In the genomic region with DNA sequence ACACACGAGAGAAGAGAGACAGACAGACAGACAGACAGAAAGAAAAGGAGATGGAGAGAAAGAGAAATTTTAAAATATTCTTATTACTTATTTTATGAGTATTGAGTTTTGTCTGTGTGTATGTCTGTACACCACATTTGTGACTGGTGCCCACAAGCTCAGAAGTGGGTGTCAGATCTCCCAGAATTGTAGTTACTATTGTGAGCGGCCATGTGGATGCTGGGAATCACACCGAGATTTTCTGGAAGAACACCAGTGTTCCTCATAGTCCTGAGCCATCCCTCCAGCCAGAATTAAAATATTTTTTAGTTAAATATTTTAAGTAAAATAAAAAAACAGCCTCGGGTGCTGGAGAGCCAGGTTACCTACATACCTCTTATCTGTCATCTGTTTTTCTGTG, we compare ENCODE assay signal across 16 mouse cellular contexts.
"Had no signal": no experiment of that assay in that cellular context is flagged by ENCODE, and none has a peak within 500 bp of the region (broad histone marks: within the 10 kb centered on the region; RNA-seq: fewer than 3 reads in every experiment).

No protein-coding gene starts in this region.

- H3K4me3 ChIP-seq: liver, embryonic 15.5 days; lung, embryonic 15.5 days; midbrain, embryonic 10.5 days; midbrain, embryonic 12.5 days; neural tube, embryonic 12.5 days; stomach, embryonic 15.5 days had no signal

- H3K9ac ChIP-seq: liver, embryonic 15.5 days; liver, postnatal 0 days; lung, embryonic 15.5 days; midbrain, embryonic 12.5 days; neural tube, embryonic 12.5 days; stomach, embryonic 15.5 days had no signal

- DNase-seq: liver, postnatal 0 days; lung, adult 2 months; lung, postnatal 14 days; lung, postnatal 36 days; midbrain, embryonic 14.5 days; thymus, adult 2 months; thymus, postnatal 25 days; thymus, postnatal 4 days had no signal

- H3K36me3 ChIP-seq: liver, embryonic 15.5 days; lung, embryonic 15.5 days; midbrain, embryonic 10.5 days; midbrain, embryonic 12.5 days; neural tube, embryonic 12.5 days; stomach, embryonic 15.5 days had no signal

- H3K27ac ChIP-seq: liver, embryonic 15.5 days; lung, embryonic 15.5 days; macrophage; midbrain, embryonic 10.5 days; midbrain, embryonic 12.5 days; neural tube, embryonic 12.5 days; stomach, embryonic 15.5 days; stomach, postnatal 0 days had no signal

- H3K9me3 ChIP-seq: liver, embryonic 15.5 days; lung, embryonic 15.5 days; midbrain, embryonic 10.5 days; midbrain, embryonic 12.5 days; neural tube, embryonic 12.5 days; stomach, embryonic 15.5 days had no signal

- ATAC-seq: liver, postnatal 0 days had no signal

- H3K4me1 ChIP-seq: stomach, embryonic 15.5 days had no signal
